Mouse (Mus musculus) c-Kit-positive CD71-positive TER-119-negative erythroid progenitor cells, embryonic 14.5 days (primary cell): ENCODE data around the gene Dio1.

Source experiments
- DNase-seq: peaks from one replicate; pipeline ENCODE4 v3.0.0-alpha.2; 2013; ENCODE audit warnings: low read depth

Gene Dio1

DNA sequence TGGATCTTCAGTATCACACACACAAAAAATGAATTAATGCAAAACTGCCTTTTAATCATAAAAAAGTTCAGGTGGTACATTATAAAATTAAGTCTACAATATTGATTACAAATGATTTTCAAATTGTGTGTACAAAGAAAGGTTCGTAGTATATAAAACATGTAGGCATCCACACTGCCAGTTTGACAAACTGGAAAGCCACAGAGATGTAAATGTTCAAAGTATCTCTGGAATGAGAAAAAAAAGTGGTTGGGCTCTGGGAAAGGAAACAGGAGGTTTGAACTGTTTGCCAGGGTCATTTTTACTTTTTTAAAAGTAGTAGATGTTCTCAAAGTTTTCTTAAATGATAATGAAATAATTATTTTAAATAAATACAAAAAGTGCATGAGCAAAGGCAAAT, 60.9 kb downstream of the Dio1 start:
- DNase-seq, result no peak

DNA sequence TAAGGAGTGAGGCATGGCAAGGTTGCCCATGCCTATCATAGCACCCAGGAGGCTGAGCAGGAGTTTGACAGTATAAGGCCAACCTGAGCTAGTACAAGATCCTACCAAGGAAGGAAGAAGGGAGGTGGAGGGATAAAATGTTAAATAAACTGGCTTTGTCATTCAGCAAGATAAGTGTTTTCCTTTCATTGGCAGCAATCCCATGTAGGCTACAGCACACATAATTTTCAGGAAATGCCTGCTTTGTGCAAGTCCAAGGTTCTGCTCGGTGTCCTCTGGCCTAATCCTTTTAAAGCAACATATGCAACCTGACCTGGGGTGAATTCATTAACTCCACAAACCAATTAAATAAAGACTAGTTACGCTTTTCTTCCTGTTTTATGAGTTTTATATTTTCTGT, 61.6 kb downstream of the Dio1 start:
- no peak for DNase-seq

DNA sequence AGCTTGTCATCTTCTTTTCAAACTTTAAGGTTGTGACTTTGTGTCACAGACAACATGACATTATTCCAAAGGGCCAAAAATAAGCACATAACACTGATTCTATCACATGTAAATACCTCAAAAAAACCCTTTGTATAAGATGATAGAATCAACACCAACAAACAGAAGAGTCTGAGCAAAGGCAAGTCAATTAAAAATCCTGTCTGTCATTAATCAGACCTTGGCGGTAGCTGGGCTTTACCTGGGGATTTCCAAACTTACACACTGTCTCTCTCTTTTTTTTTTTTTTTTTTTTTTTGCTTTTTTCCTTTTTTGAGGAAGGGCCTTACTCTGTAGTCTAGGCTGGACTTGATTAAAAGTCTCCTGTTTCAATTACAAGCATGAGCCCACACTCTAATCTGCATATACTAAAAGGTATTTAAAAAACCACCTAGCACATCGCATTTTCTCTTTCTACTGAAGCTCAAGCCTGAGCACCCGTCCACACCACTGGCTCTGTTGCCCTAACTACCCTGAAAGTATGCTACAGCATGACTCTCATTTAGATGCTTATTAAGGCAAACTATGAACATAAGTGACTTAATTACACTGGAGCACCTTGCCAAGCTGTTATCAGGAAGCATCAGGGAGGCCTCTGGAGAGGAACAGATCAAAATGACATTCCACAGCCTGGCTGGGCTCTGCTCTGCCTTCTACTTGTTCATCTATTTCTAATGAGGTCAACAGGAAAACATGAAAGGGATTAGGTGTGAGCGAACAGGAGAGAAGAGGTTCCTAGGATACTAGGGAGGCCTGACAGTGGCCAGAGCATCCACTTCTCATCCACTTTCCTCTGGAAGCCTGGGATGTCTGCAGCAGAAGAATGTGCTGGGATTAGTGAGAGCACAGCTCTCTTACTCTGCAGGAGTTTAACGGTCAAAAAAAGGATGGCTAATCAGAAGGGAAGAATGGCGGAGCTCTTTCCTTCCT, 63.3 kb downstream of the Dio1 start:
- no peak for DNase-seq
